Mouse (Mus musculus): Measurements from ENCODE around the gene Ppfibp1. TPM values are rescaled to one million over a fixed set of nuclear protein-coding genes. Genes with fewer than 3 reads are reported as not detected.

The Ppfibp1 gene
- total and polyA plus RNA-seq, 3 experiments, result 15.4 to 128 (median 102) TPM

GRCm38 (mm10) chr6:146910801-146911200, 22.5 kb downstream of the Ppfibp1 start:
- intact Hi-C loops (cut with DNase I), result loop anchor here (2.0 kb wide), 1 partner anchor 20 kb away; no protein-coding TSS in a partner anchor
- no peak overlapping the region for H3K9ac ChIP-seq (ENCODE audit: low read depth, low read length)
- TF ChIP-seq POLR2A (IDR thresholded peaks at IDR 0.05; ENCODE audit: insufficient read depth, low read depth, low read length) (no peak), EP300 (IDR thresholded peaks at IDR 0.05; ENCODE audit: insufficient read depth, low read depth, low read length) (no peak), CTCF (IDR thresholded peaks at IDR 0.05) (no peak)
- H3K27ac ChIP-seq, result peak overlapping the region; percentile 66
- peaks cover 45% of the 10 kb centered on the region for H3K4me1 ChIP-seq (ENCODE audit: control insufficient read depth, insufficient read depth, low read length)
- H3K79me2 ChIP-seq (replicated peaks; ENCODE audit: control insufficient read depth, insufficient read depth, low read length), result peaks cover 9% of the 10 kb centered on the region
- no peak overlapping the region for H3K4me3 ChIP-seq
- 68% methylated on average over 2 of the region's 2 CpGs for WGBS
- DNase-seq, result no peak
- peaks cover 57% of the 10 kb centered on the region for H3K36me3 ChIP-seq (ENCODE audit: control insufficient read depth, insufficient read depth, low read length)
- H3K27me3 ChIP-seq (ENCODE audit: control insufficient read depth, insufficient read depth, low read length), result no peaks in the 10 kb centered on the region

- no peak overlapping the region for H3K4me3 ChIP-seq
- DNase-seq, result peak; percentile 45 to 56
- TF ChIP-seq EP300 (IDR thresholded peaks at IDR 0.05; ENCODE audit: insufficient read depth, low read depth, low read length) (0 out of 2 replicates have a peak, but pooled peaks have one; percentile 24), POLR2A (IDR thresholded peaks at IDR 0.05; ENCODE audit: insufficient read depth, low read depth, low read length) (no peak)
- no peak overlapping the region for H3K9ac ChIP-seq (ENCODE audit: low read depth, low read length)
- WGBS, result 2% methylated on average over 3 of the region's 3 CpGs
- H3K36me3 ChIP-seq (ENCODE audit: control insufficient read depth, insufficient read depth, low read length), result peaks cover 46% of the 10 kb centered on the region
- intact Hi-C loops (cut with DNase I), result no loop called here
- peaks cover 4% of the 10 kb centered on the region for H3K79me2 ChIP-seq (replicated peaks; ENCODE audit: control insufficient read depth, insufficient read depth, low read length)
- peaks cover 37% of the 10 kb centered on the region for H3K4me1 ChIP-seq (ENCODE audit: control insufficient read depth, insufficient read depth, low read length)
- no peaks in the 10 kb centered on the region for H3K27me3 ChIP-seq (ENCODE audit: control insufficient read depth, insufficient read depth, low read length)
- H3K27ac ChIP-seq, result peak overlapping the region; percentile 71
Observed at GRCm38 (mm10) chr6:146912835-146913488, 24.7 kb downstream of the Ppfibp1 start.

- peaks cover 4% of the 10 kb centered on the region for H3K79me2 ChIP-seq (replicated peaks; ENCODE audit: control insufficient read depth, insufficient read depth, low read length)
- H3K4me1 ChIP-seq (ENCODE audit: control insufficient read depth, insufficient read depth, low read length), result peaks cover 36% of the 10 kb centered on the region
- intact Hi-C loops (cut with DNase I), result no loop called here
- 22% methylated on average over 4 of the region's 4 CpGs for WGBS
- H3K27ac ChIP-seq, result peak overlapping the region; percentile 71
- TF ChIP-seq POLR2A (IDR thresholded peaks at IDR 0.05; ENCODE audit: insufficient read depth, low read depth, low read length), result no peak
- TF ChIP-seq EP300 (IDR thresholded peaks at IDR 0.05; ENCODE audit: insufficient read depth, low read depth, low read length), result no peak
- TF ChIP-seq CTCF (IDR thresholded peaks at IDR 0.05), result no peak
- H3K4me3 ChIP-seq, result no peak overlapping the region
- H3K36me3 ChIP-seq (ENCODE audit: control insufficient read depth, insufficient read depth, low read length), result peaks cover 48% of the 10 kb centered on the region
- H3K9ac ChIP-seq (ENCODE audit: low read depth, low read length), result no peak overlapping the region
- no peaks in the 10 kb centered on the region for H3K27me3 ChIP-seq (ENCODE audit: control insufficient read depth, insufficient read depth, low read length)
- no peak for DNase-seq
Observed at GRCm38 (mm10) chr6:146913489-146914198, 25.4 kb downstream of the Ppfibp1 start.

GRCm38 (mm10) chr6:146915808-146916207, 27.5 kb downstream of the Ppfibp1 start:
- no peak overlapping the region for H3K4me3 ChIP-seq
- 88% methylated on average over 1 of the region's 1 CpGs for WGBS
- TF ChIP-seq CTCF (IDR thresholded peaks at IDR 0.05) (no peak), EP300 (IDR thresholded peaks at IDR 0.05; ENCODE audit: insufficient read depth, low read depth, low read length) (no peak), POLR2A (IDR thresholded peaks at IDR 0.05; ENCODE audit: insufficient read depth, low read depth, low read length) (no peak)
- no peaks in the 10 kb centered on the region for H3K27me3 ChIP-seq (ENCODE audit: control insufficient read depth, insufficient read depth, low read length)
- intact Hi-C loops (cut with DNase I), result no loop called here
- H3K4me1 ChIP-seq (ENCODE audit: control insufficient read depth, insufficient read depth, low read length), result peaks cover 30% of the 10 kb centered on the region
- H3K27ac ChIP-seq, result peak overlapping the region; percentile 57; the same call in 1 of the 2 replicates
- no peak for DNase-seq
- H3K79me2 ChIP-seq (replicated peaks; ENCODE audit: control insufficient read depth, insufficient read depth, low read length), result no peaks in the 10 kb centered on the region; the same call in 1 of the 2 replicates
- H3K9ac ChIP-seq (ENCODE audit: low read depth, low read length), result no peak overlapping the region
- H3K36me3 ChIP-seq (ENCODE audit: control insufficient read depth, insufficient read depth, low read length), result peaks cover 38% of the 10 kb centered on the region

- TF ChIP-seq POLR2A (IDR thresholded peaks at IDR 0.05; ENCODE audit: insufficient read depth, low read depth, low read length) (no peak), CTCF (IDR thresholded peaks at IDR 0.05) (no peak), EP300 (IDR thresholded peaks at IDR 0.05; ENCODE audit: insufficient read depth, low read depth, low read length) (no peak)
- H3K36me3 ChIP-seq (ENCODE audit: control insufficient read depth, insufficient read depth, low read length), result peaks cover 27% of the 10 kb centered on the region
- WGBS, result 65% methylated on average over 3 of the region's 3 CpGs
- H3K79me2 ChIP-seq (replicated peaks; ENCODE audit: control insufficient read depth, insufficient read depth, low read length), result no peaks in the 10 kb centered on the region; the same call in 1 of the 2 replicates
- intact Hi-C loops (cut with DNase I), result no loop called here
- H3K27me3 ChIP-seq (ENCODE audit: control insufficient read depth, insufficient read depth, low read length), result no peaks in the 10 kb centered on the region
- H3K4me3 ChIP-seq, result no peak overlapping the region
- peaks cover 21% of the 10 kb centered on the region for H3K4me1 ChIP-seq (ENCODE audit: control insufficient read depth, insufficient read depth, low read length)
- 0 out of 2 replicates have a peak overlapping the region, but pooled peaks have one; percentile 0 for H3K27ac ChIP-seq
- H3K9ac ChIP-seq (ENCODE audit: low read depth, low read length), result no peak overlapping the region
- no peak for DNase-seq
Observed at GRCm38 (mm10) chr6:146917396-146917795, 29.1 kb downstream of the Ppfibp1 start.

GRCm38 (mm10) chr6:146918341-146918740, 30.1 kb downstream of the Ppfibp1 start:
- no peaks in the 10 kb centered on the region for H3K27me3 ChIP-seq (ENCODE audit: control insufficient read depth, insufficient read depth, low read length)
- no peak overlapping the region for H3K4me3 ChIP-seq
- no peak for DNase-seq
- H3K79me2 ChIP-seq (replicated peaks; ENCODE audit: control insufficient read depth, insufficient read depth, low read length), result no peaks in the 10 kb centered on the region; the same call in 1 of the 2 replicates
- H3K27ac ChIP-seq, result no peak overlapping the region
- intact Hi-C loops (cut with DNase I), result no loop called here
- peaks cover 14% of the 10 kb centered on the region for H3K4me1 ChIP-seq (ENCODE audit: control insufficient read depth, insufficient read depth, low read length)
- no peak for TF ChIP-seq POLR2A (IDR thresholded peaks at IDR 0.05; ENCODE audit: insufficient read depth, low read depth, low read length)
- TF ChIP-seq EP300 (IDR thresholded peaks at IDR 0.05; ENCODE audit: insufficient read depth, low read depth, low read length), result no peak
- TF ChIP-seq CTCF (IDR thresholded peaks at IDR 0.05), result no peak
- H3K9ac ChIP-seq (ENCODE audit: low read depth, low read length), result no peak overlapping the region
- WGBS, result 84% methylated on average over 6 of the region's 6 CpGs
- peaks cover 22% of the 10 kb centered on the region for H3K36me3 ChIP-seq (ENCODE audit: control insufficient read depth, insufficient read depth, low read length)

Measured in heart, adult 2 months (tissue).